Mouse (Mus musculus) adrenal gland, adult (tissue): ENCODE data around the gene Nr2e1.
A peak's percentile ranks its signal among the peaks of the same experiment; 100 is the strongest.

Source experiments
- DNase-seq, 2 experiments: peaks; one replicate each; pipeline ENCODE4 v3.0.0; 2022 to 2023; ENCODE audit warnings: low spot score in 1 of 2; ENCODE audit not compliant: inconsistent age in 2 of 2

Nr2e1 gene

GRCm38 (mm10) chr10:42583157-42583872, at the start of gene Nr2e1, which contains the start of gene Ostm1:
Gene Nr2e1 (minus strand): TSS chr10:42583632.
Gene Ostm1 (plus strand): TSS chr10:42583822.
- peak in 1 of 2 experiments; percentile 63 for DNase-seq

GRCm38 (mm10) chr10:42632453-42633360, 49.3 kb upstream of the Nr2e1 start:
- DNase-seq: peak in 1 of 2 experiments; percentile 70

- DNase-seq: peak in 1 of 2 experiments; percentile 34
These were observed 48.5 kb upstream of the Nr2e1 start for GRCm38 (mm10) chr10:42631754-42632452.

- no peak for DNase-seq
These were observed 47.3 kb upstream of the Nr2e1 start for GRCm38 (mm10) chr10:42630596-42631355.

GRCm38 (mm10) chr10:42625907-42626306, 42.5 kb upstream of the Nr2e1 start:
- DNase-seq: no peak

- no peak for DNase-seq
These were observed 34.9 kb upstream of the Nr2e1 start for GRCm38 (mm10) chr10:42618291-42618690.

GRCm38 (mm10) chr10:42614766-42615165, 31.3 kb upstream of the Nr2e1 start:
- peak in 1 of 2 experiments; percentile 20 for DNase-seq

- peak; percentile 25 to 58 for DNase-seq
These were observed 30.4 kb upstream of the Nr2e1 start for GRCm38 (mm10) chr10:42613639-42614381.

- no peak for DNase-seq
These were observed 29.6 kb upstream of the Nr2e1 start for GRCm38 (mm10) chr10:42613075-42613474.

- DNase-seq: no peak
These were observed 23.3 kb upstream of the Nr2e1 start for GRCm38 (mm10) chr10:42606757-42607156.

- no peak for DNase-seq
These were observed 21.4 kb upstream of the Nr2e1 start for GRCm38 (mm10) chr10:42604874-42605273.

GRCm38 (mm10) chr10:42601556-42601955, 18.1 kb upstream of the Nr2e1 start:
- DNase-seq: peak in 1 of 2 experiments; percentile 30

- DNase-seq: no peak
These were observed 15.2 kb upstream of the Nr2e1 start for GRCm38 (mm10) chr10:42598615-42599014.

- no peak for DNase-seq
These were observed 9.8 kb upstream of the Nr2e1 start for GRCm38 (mm10) chr10:42593201-42593600.

- DNase-seq: no peak
These were observed 8.7 kb upstream of the Nr2e1 start for GRCm38 (mm10) chr10:42591993-42592686.

GRCm38 (mm10) chr10:42591185-42591992, 8.0 kb upstream of the Nr2e1 start:
- peak in 1 of 2 experiments; percentile 29 for DNase-seq

GRCm38 (mm10) chr10:42590261-42591184, 7.1 kb upstream of the Nr2e1 start:
- no peak for DNase-seq
